Mouse (Mus musculus) megakaryocyte, embryonic 14.5 days (primary cell): ENCODE results near the gene Gm49380.

Experiments
- FLI1 ChIP-seq: IDR thresholded peaks from 2 replicates; pipeline ENCODE4 v1.6.1; 2012; ENCODE audit warnings: low read length, inconsistent platforms, mixed read lengths
- GATA1 ChIP-seq: IDR thresholded peaks from 3 replicates; pipeline ENCODE4 v1.6.1; 2012; ENCODE audit warnings: mixed read lengths, low read length, inconsistent platforms, borderline replicate concordance

DNA sequence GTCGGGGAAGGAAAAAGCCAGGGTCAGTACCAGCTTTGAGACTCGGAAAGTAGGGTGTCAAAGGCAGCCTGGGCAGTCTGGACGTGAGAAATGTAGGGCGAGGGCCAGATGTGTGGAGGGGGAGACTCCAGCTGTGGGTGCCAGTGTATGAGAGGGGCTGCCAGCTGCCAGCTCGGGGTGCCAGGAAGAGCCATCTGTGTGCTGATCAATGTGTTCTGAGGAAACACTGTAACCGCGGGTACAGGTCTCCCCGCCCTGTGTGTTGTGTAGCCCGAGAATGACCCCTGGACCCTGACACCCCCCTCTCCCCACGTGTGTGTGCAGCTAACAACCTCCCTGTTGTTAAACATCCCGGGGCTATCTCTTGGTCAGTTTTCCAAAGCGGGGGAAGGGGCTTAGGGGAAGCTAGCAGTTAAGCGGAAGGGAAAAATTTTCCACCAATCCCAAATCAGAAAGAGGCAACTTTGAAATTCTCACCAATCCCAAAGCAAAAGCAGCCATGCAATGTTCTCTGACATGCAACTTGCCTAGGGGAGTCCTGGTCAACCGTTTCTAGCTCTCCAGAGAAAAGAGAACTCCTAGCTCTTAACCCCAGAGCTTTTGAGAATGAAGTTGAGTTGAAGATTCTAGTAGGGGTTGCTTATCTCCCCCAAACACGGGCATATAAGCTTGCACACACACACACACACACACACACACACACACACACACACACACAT, 45.9 kb downstream of the Gm49380 start:
- TF ChIP-seq GATA1, result no peak
- TF ChIP-seq FLI1, result no peak
